Mouse (Mus musculus): ENCODE results near the gene Ngrn.
A peak's percentile ranks its signal among the peaks of the same experiment; 100 is the strongest.

The Ngrn gene

GRCm38 (mm10) chr7:80261372-80261990 lies 466 bp downstream of the Ngrn start:
- no peak for DNase-seq (ENCODE audit: low read depth)

GRCm38 (mm10) chr7:80264606-80265005 lies 3.6 kb downstream of the Ngrn start:
- no peak for DNase-seq (ENCODE audit: low read depth)

- DNase-seq (ENCODE audit: low read depth): no peak
Observed at GRCm38 (mm10) chr7:80267764-80268163, 6.7 kb downstream of the Ngrn start.

GRCm38 (mm10) chr7:80268897-80269750 lies 8.1 kb downstream of the Ngrn start, which contains the start of gene Vps33b:
TSS of gene Vps33b (plus strand) at chr7:80269649.
- peak; percentile 96 for DNase-seq (ENCODE audit: low read depth)

GRCm38 (mm10) chr7:80269751-80270255 lies 8.8 kb downstream of the Ngrn start:
- DNase-seq (ENCODE audit: low read depth): no peak

- no peak for DNase-seq (ENCODE audit: low read depth)
Observed at GRCm38 (mm10) chr7:80273456-80273855, 12.4 kb downstream of the Ngrn start.

- no peak for DNase-seq (ENCODE audit: low read depth)
Observed at GRCm38 (mm10) chr7:80276374-80276773, 15.4 kb downstream of the Ngrn start.

GRCm38 (mm10) chr7:80280032-80280431 lies 19.0 kb downstream of the Ngrn start:
- DNase-seq (ENCODE audit: low read depth): no peak

GRCm38 (mm10) chr7:80280998-80281397 lies 20.0 kb downstream of the Ngrn start:
- DNase-seq (ENCODE audit: low read depth): no peak

GRCm38 (mm10) chr7:80281646-80282045 lies 20.6 kb downstream of the Ngrn start:
- DNase-seq (ENCODE audit: low read depth): no peak

GRCm38 (mm10) chr7:80283226-80283918 lies 22.4 kb downstream of the Ngrn start:
- no peak for DNase-seq (ENCODE audit: low read depth)

GRCm38 (mm10) chr7:80284391-80284790 lies 23.4 kb downstream of the Ngrn start:
- DNase-seq (ENCODE audit: low read depth): no peak

GRCm38 (mm10) chr7:80285725-80286124 lies 24.7 kb downstream of the Ngrn start:
- no peak for DNase-seq (ENCODE audit: low read depth)

GRCm38 (mm10) chr7:80287736-80288135 lies 26.7 kb downstream of the Ngrn start:
- DNase-seq (ENCODE audit: low read depth): no peak

- peak; percentile 96 for DNase-seq (ENCODE audit: low read depth)
Observed at GRCm38 (mm10) chr7:80294062-80294763, 33.2 kb downstream of the Ngrn start, which contains the start of gene Prc1. TSS of gene Prc1 (plus strand) at chr7:80294450.

- no peak for DNase-seq (ENCODE audit: low read depth)
Observed at GRCm38 (mm10) chr7:80294764-80295648, 34.0 kb downstream of the Ngrn start.

- DNase-seq (ENCODE audit: low read depth): no peak
Observed at GRCm38 (mm10) chr7:80296462-80296861, 35.4 kb downstream of the Ngrn start.

- no peak for DNase-seq (ENCODE audit: low read depth)
Observed at GRCm38 (mm10) chr7:80297041-80297440, 36.0 kb downstream of the Ngrn start.

- no peak for DNase-seq (ENCODE audit: low read depth)
Observed at GRCm38 (mm10) chr7:80298754-80299153, 37.7 kb downstream of the Ngrn start.

- no peak for DNase-seq (ENCODE audit: low read depth)
Observed at GRCm38 (mm10) chr7:80299568-80299967, 38.6 kb downstream of the Ngrn start.

- no peak for DNase-seq (ENCODE audit: low read depth)
Observed at GRCm38 (mm10) chr7:80301522-80301921, 40.5 kb downstream of the Ngrn start.
